Mouse (Mus musculus): ENCODE measurements around the gene Bcl9l. TPM values are rescaled to one million over a fixed set of nuclear protein-coding genes. Genes with fewer than 3 reads are reported as not detected.

The Bcl9l gene
- polyA plus RNA-seq, 1 experiment from 2014 or later: 12.5 TPM

GRCm38 (mm10) chr9:44510872-44511601 is 28.4 kb downstream of the Bcl9l start:
- peaks cover 25% of the 10 kb centered on the region for H3K36me3 ChIP-seq (replicated peaks)
- no peak overlapping the region for H3K4me2 ChIP-seq
- 74% methylated on average over 5 of the region's 5 CpGs for WGBS
- no peak overlapping the region for H3K4me3 ChIP-seq
- H3K27me3 ChIP-seq (replicated peaks): no peaks in the 10 kb centered on the region
- peaks cover 10% of the 10 kb centered on the region for H3K4me1 ChIP-seq
- H3K9ac ChIP-seq: no peak overlapping the region
- ATAC-seq (replicated peaks): 0 out of 2 replicates have a peak, but pooled peaks have one; percentile 12
- no peak overlapping the region for H3K27ac ChIP-seq
- no peaks in the 10 kb centered on the region for H3K9me3 ChIP-seq

GRCm38 (mm10) chr9:44511935-44512716 is 29.5 kb downstream of the Bcl9l start:
- ATAC-seq (replicated peaks): no peak
- no peak overlapping the region for H3K27ac ChIP-seq

GRCm38 (mm10) chr9:44512717-44513003 is 30.0 kb downstream of the Bcl9l start:
- no peaks in the 10 kb centered on the region for H3K9me3 ChIP-seq
- H3K4me2 ChIP-seq: no peak overlapping the region
- no peak overlapping the region for H3K4me3 ChIP-seq
- H3K27ac ChIP-seq: no peak overlapping the region
- no peak overlapping the region for H3K9ac ChIP-seq
- 87% methylated on average over 3 of the region's 3 CpGs for WGBS
- H3K36me3 ChIP-seq (replicated peaks): peaks cover 9% of the 10 kb centered on the region
- no peak for ATAC-seq (replicated peaks)
- H3K27me3 ChIP-seq (replicated peaks): no peaks in the 10 kb centered on the region
- peaks cover 10% of the 10 kb centered on the region for H3K4me1 ChIP-seq

More at GRCm38 (mm10) chr9:44511935-44512716, 29.5 kb downstream of the Bcl9l start:
- Histone ChIP-seq H3K36me3 (replicated peaks) (peaks cover 14% of the 10 kb centered on the region), H3K4me2 (no peak overlapping the region), H3K4me3 (no peak overlapping the region), H3K4me1 (peaks cover 10% of the 10 kb centered on the region), H3K9ac (no peak overlapping the region), H3K27me3 (replicated peaks) (no peaks in the 10 kb centered on the region), H3K9me3 (no peaks in the 10 kb centered on the region)
- 74% methylated on average over 9 of the region's 9 CpGs for WGBS

GRCm38 (mm10) chr9:44513121-44513520 is 30.5 kb downstream of the Bcl9l start:
- H3K9ac ChIP-seq: no peak overlapping the region
- WGBS: 93% methylated on average over 11 of the region's 11 CpGs
- no peak for ATAC-seq (replicated peaks)
- no peak overlapping the region for H3K4me3 ChIP-seq
- peaks cover 7% of the 10 kb centered on the region for H3K36me3 ChIP-seq (replicated peaks)
- no peak overlapping the region for H3K27ac ChIP-seq
- peaks cover 10% of the 10 kb centered on the region for H3K4me1 ChIP-seq
- H3K4me2 ChIP-seq: no peak overlapping the region
- H3K9me3 ChIP-seq: no peaks in the 10 kb centered on the region
- H3K27me3 ChIP-seq (replicated peaks): no peaks in the 10 kb centered on the region

GRCm38 (mm10) chr9:44513610-44514009 is 31.0 kb downstream of the Bcl9l start:
- no peaks in the 10 kb centered on the region for H3K9me3 ChIP-seq
- ATAC-seq (replicated peaks): no peak
- peaks cover 10% of the 10 kb centered on the region for H3K4me1 ChIP-seq
- no peak overlapping the region for H3K4me2 ChIP-seq
- peaks cover 2% of the 10 kb centered on the region for H3K36me3 ChIP-seq (replicated peaks)
- no peaks in the 10 kb centered on the region for H3K27me3 ChIP-seq (replicated peaks)
- no peak overlapping the region for H3K9ac ChIP-seq
- WGBS: 82% methylated on average over 20 of the region's 20 CpGs
- no peak overlapping the region for H3K4me3 ChIP-seq
- no peak overlapping the region for H3K27ac ChIP-seq

GRCm38 (mm10) chr9:44514147-44514546 is 31.5 kb downstream of the Bcl9l start:
- H3K4me2 ChIP-seq: no peak overlapping the region
- H3K9me3 ChIP-seq: no peaks in the 10 kb centered on the region
- WGBS: 94% methylated on average over 5 of the region's 5 CpGs
- no peak overlapping the region for H3K4me3 ChIP-seq
- no peaks in the 10 kb centered on the region for H3K27me3 ChIP-seq (replicated peaks)
- ATAC-seq (replicated peaks): no peak
- H3K4me1 ChIP-seq: peaks cover 10% of the 10 kb centered on the region
- no peak overlapping the region for H3K27ac ChIP-seq
- no peaks in the 10 kb centered on the region for H3K36me3 ChIP-seq (replicated peaks)
- no peak overlapping the region for H3K9ac ChIP-seq

GRCm38 (mm10) chr9:44515131-44515751 is 32.6 kb downstream of the Bcl9l start:
- H3K27me3 ChIP-seq (replicated peaks): no peaks in the 10 kb centered on the region
- H3K4me3 ChIP-seq: no peak overlapping the region
- ATAC-seq (replicated peaks): no peak
- no peaks in the 10 kb centered on the region for H3K9me3 ChIP-seq
- no peaks in the 10 kb centered on the region for H3K36me3 ChIP-seq (replicated peaks)
- 72% methylated on average over 12 of the region's 12 CpGs for WGBS
- no peak overlapping the region for H3K9ac ChIP-seq
- H3K4me2 ChIP-seq: no peak overlapping the region
- no peak overlapping the region for H3K27ac ChIP-seq
- H3K4me1 ChIP-seq: no peaks in the 10 kb centered on the region; the same call in none of the 2 replicates

- H3K9me3 ChIP-seq: no peaks in the 10 kb centered on the region
- no peaks in the 10 kb centered on the region; the same call in 1 of the 2 replicates for H3K4me1 ChIP-seq
- 82% methylated on average over 5 of the region's 5 CpGs for WGBS
- no peak overlapping the region for H3K27ac ChIP-seq
- no peaks in the 10 kb centered on the region for H3K27me3 ChIP-seq (replicated peaks)
- ATAC-seq (replicated peaks): no peak
- no peak overlapping the region for H3K4me3 ChIP-seq
- no peaks in the 10 kb centered on the region for H3K36me3 ChIP-seq (replicated peaks)
- H3K9ac ChIP-seq: no peak overlapping the region
- no peak overlapping the region for H3K4me2 ChIP-seq
Measured at GRCm38 (mm10) chr9:44515891-44516290, 33.3 kb downstream of the Bcl9l start.

- no peaks in the 10 kb centered on the region for H3K27me3 ChIP-seq (replicated peaks)
- no peak overlapping the region for H3K4me3 ChIP-seq
- no peak overlapping the region for H3K9ac ChIP-seq
- ATAC-seq (replicated peaks): no peak
- H3K9me3 ChIP-seq: no peaks in the 10 kb centered on the region
- no peak overlapping the region for H3K4me2 ChIP-seq
- H3K36me3 ChIP-seq (replicated peaks): no peaks in the 10 kb centered on the region
- WGBS: 75% methylated on average over 4 of the region's 4 CpGs
- H3K4me1 ChIP-seq: no peaks in the 10 kb centered on the region
- no peak overlapping the region for H3K27ac ChIP-seq
Measured at GRCm38 (mm10) chr9:44517368-44517767, 34.7 kb downstream of the Bcl9l start.

GRCm38 (mm10) chr9:44518068-44518467 is 35.4 kb downstream of the Bcl9l start:
- WGBS: 69% methylated on average over 7 of the region's 7 CpGs
- no peak for ATAC-seq (replicated peaks)
- H3K4me2 ChIP-seq: no peak overlapping the region

GRCm38 (mm10) chr9:44521927-44522326 is 39.3 kb downstream of the Bcl9l start:
- no peaks in the 10 kb centered on the region for H3K4me1 ChIP-seq
- H3K4me2 ChIP-seq: no peak overlapping the region
- no peaks in the 10 kb centered on the region for H3K27me3 ChIP-seq (replicated peaks)
- no peaks in the 10 kb centered on the region for H3K9me3 ChIP-seq
- H3K27ac ChIP-seq: no peak overlapping the region
- H3K36me3 ChIP-seq (replicated peaks): no peaks in the 10 kb centered on the region
- H3K9ac ChIP-seq: no peak overlapping the region
- WGBS: 87% methylated on average over 10 of the region's 10 CpGs
- H3K4me3 ChIP-seq: no peak overlapping the region
- no peak for ATAC-seq (replicated peaks)

More at GRCm38 (mm10) chr9:44518068-44518467, 35.4 kb downstream of the Bcl9l start:
- Histone ChIP-seq H3K4me3 (no peak overlapping the region), H3K4me1 (no peaks in the 10 kb centered on the region), H3K27ac (no peak overlapping the region), H3K9ac (no peak overlapping the region), H3K27me3 (replicated peaks) (no peaks in the 10 kb centered on the region), H3K36me3 (replicated peaks) (no peaks in the 10 kb centered on the region), H3K9me3 (no peaks in the 10 kb centered on the region)

- no peak overlapping the region for H3K4me2 ChIP-seq
- no peaks in the 10 kb centered on the region for H3K9me3 ChIP-seq
- no peaks in the 10 kb centered on the region for H3K4me1 ChIP-seq
- 83% methylated on average over 5 of the region's 5 CpGs for WGBS
- H3K4me3 ChIP-seq: no peak overlapping the region
- ATAC-seq (replicated peaks): no peak
- no peak overlapping the region for H3K27ac ChIP-seq
- no peaks in the 10 kb centered on the region for H3K36me3 ChIP-seq (replicated peaks)
- no peaks in the 10 kb centered on the region for H3K27me3 ChIP-seq (replicated peaks)
- H3K9ac ChIP-seq: no peak overlapping the region
Measured at GRCm38 (mm10) chr9:44523686-44524085, 41.1 kb downstream of the Bcl9l start.

All from midbrain, embryonic 15.5 days (tissue).